Mouse (Mus musculus) lung, embryonic 14.5 days (tissue): ENCODE results near the gene Safb. TPM values are rescaled to one million over a fixed set of nuclear protein-coding genes. Genes with fewer than 3 reads are reported as not detected.
"Not testable (repeated sequence)": the region's sequence is repeated elsewhere in the genome, so short reads cannot be mapped to it uniquely, and the experiment has no call there.

ENCODE experiments used
- ATAC-seq: fragments of 200-750 bp; cut with Nextera tagmentation; 2 replicates; pipeline ENCODE4 v1.8.0; 2017; ENCODE audit warnings: mild to moderate bottlenecking, moderate TSS enrichment, moderate library complexity; ENCODE audit not compliant: insufficient read depth
- DNase-seq: peaks from one replicate; pipeline ENCODE4 v3.0.0-alpha.2; 2015
- H3K27ac ChIP-seq: fragments of 300-500 bp; sonication (generic); 2 replicates; pipeline ENCODE4 v1.5.1; 2014; ENCODE audit warnings: low read depth, mild to moderate bottlenecking, moderate library complexity
- H3K27me3 ChIP-seq: fragments of 300-500 bp; sonication (generic); 2 replicates; pipeline ENCODE4 v1.6.1; 2014; ENCODE audit warnings: low read length, control low read depth; ENCODE audit not compliant: insufficient read depth
- H3K36me3 ChIP-seq: fragments of 300-500 bp; sonication (generic); 2 replicates; pipeline ENCODE4 v1.6.1; 2014; ENCODE audit warnings: control low read depth; ENCODE audit not compliant: insufficient read depth
- H3K4me1 ChIP-seq: fragments of 300-500 bp; sonication (generic); 2 replicates; pipeline ENCODE4 v1.6.1; 2014; ENCODE audit warnings: antibody characterized with exemption, control low read depth; ENCODE audit not compliant: insufficient read depth
- H3K4me2 ChIP-seq: fragments of 300-500 bp; sonication (generic); 2 replicates; pipeline ENCODE4 v1.6.1; 2014; ENCODE audit warnings: mild to moderate bottlenecking
- H3K4me3 ChIP-seq: fragments of 300-500 bp; sonication (generic); 2 replicates; pipeline ENCODE4 v1.5.1; 2014; ENCODE audit warnings: low read depth, low read length
- H3K9ac ChIP-seq: fragments of 300-500 bp; sonication (generic); 2 replicates; pipeline ENCODE4 v1.6.1; 2014
- H3K9me3 ChIP-seq: fragments of 300-500 bp; sonication (generic); 2 replicates; pipeline ENCODE4 v1.6.1; 2016; ENCODE audit warnings: low read depth, low read length, control low read depth
- CTCF ChIP-seq: IDR thresholded peaks from 2 replicates; pipeline ENCODE4 v1.5.1; 2016; ENCODE audit warnings: antibody characterized with exemption, low read depth
- WGBS: fragments of 180-500 bp; shearing (Covaris S2); extraction: QIAGEN DNeasy Blood & Tissue Kit; methylation state at CpG from one replicate; pipeline ENCODE4 v1.1.7; 2014; 5-methylcytosine and 5-hydroxymethylcytosine counted together
- polyA plus RNA-seq: library from polyadenylated mRNA; unstranded; fragments of >200 nt; fragmentation: Nextera tagmentation; extraction: Ambion mirVana; gene quantifications from 2 replicates; pipeline ENCODE4 v1.2.1, GENCODE M21; 2014

Safb gene
- polyA plus RNA-seq, 1 experiment from 2014 or later = 87.9 TPM

DNA sequence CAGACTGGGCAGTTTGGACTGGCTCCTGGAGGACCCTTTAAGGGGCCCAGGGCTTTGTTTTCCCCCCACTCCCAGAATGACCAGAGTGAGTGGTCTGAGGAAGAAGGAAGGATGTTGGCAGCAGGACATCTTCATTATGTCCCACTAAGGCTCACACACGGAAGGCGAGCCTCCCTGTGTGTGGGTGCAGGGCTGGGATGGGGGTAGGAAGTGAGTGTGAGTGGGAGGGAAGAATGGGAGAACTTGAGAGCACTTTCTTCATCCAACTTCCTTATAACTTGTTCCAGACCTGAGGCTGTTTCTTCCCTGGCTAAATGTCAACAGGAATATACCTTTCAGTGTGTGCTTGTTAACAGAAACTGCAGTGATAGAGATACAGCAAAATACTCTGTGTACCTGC, 26.7 kb downstream of the Safb start:
- H3K9me3 ChIP-seq = no peaks in the 10 kb centered on the region
- no peak overlapping the region for H3K27ac ChIP-seq
- H3K4me1 ChIP-seq = peaks cover 17% of the 10 kb centered on the region
- no peak overlapping the region for H3K9ac ChIP-seq
- H3K27me3 ChIP-seq = no peaks in the 10 kb centered on the region
- no peak overlapping the region for H3K4me3 ChIP-seq
- no peak overlapping the region for H3K4me2 ChIP-seq
- DNase-seq (no peak), ATAC-seq (no peak)
- peaks cover 42% of the 10 kb centered on the region for H3K36me3 ChIP-seq
- 67% methylated on average over 2 of the region's 2 CpGs for WGBS
- no peak for TF ChIP-seq CTCF

DNA sequence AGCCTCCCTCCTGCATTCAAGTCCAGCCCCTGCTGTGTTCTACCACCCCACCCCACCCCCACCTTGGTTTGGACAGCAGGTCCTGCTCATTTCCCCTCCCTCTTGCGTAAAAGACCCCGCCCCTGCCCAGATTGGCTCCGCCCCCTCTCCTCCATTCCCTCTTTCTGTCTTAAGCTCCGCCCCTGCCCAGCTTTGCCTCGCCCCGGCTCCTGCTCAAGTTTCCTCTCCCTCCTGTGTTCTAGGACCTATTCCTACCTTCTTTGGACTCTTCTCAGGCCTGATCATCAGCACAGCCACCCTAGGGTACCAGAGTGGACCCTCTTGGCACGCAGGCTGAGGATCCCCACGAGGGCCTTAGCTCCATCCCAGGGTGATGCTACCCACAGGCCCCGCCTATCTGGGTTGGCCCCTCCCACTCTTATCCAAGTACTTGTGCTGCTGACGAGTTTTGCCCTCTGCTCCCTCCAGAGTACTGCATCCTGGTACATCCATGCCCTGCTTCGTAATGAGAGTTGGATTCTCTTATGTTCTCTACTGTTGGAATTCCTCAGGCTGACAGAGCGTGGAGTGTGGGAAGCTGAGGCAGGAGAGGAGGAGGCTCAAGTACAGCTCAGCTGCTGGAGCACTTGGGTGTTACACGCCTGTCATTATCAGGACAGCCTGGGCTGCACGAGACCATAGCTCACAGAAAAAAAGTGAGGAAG, 27.4 kb downstream of the Safb start:
- H3K9me3 ChIP-seq = no peaks in the 10 kb centered on the region
- no peaks in the 10 kb centered on the region for H3K27me3 ChIP-seq
- peaks cover 42% of the 10 kb centered on the region for H3K36me3 ChIP-seq
- ATAC-seq = no peak
- no peak overlapping the region for H3K27ac ChIP-seq
- H3K4me3 ChIP-seq = no peak overlapping the region
- H3K4me2 ChIP-seq = peak overlapping the region; percentile 40
- H3K9ac ChIP-seq = no peak overlapping the region
- 12% methylated on average over 14 of the region's 14 CpGs for WGBS
- TF ChIP-seq CTCF = no peak
- H3K4me1 ChIP-seq = peaks cover 17% of the 10 kb centered on the region
- peak; percentile 51 for DNase-seq

DNA sequence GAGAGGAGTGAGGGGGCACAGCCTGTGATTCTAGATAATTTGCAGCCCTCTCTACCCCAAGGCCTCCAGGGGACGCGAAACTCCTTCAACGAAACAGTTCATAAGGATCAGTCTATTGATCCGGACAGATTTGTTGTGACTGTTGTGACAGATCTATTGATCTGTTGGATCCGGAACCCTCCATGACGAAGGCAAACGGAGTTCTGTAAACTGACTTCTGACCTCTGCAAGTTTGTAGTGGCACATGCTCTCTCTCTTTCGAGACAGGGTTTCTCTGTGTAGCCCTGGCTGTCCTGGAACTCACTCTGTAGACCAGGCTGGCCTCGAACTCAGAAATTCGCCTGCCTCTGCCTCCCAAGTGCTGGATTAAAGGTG, 27.9 kb downstream of the Safb start:
- not testable (repeated sequence) for H3K4me2 ChIP-seq, H3K4me3 ChIP-seq, H3K9ac ChIP-seq, ATAC-seq, H3K27ac ChIP-seq, H3K27me3 ChIP-seq, H3K9me3 ChIP-seq, DNase-seq
- H3K4me1 ChIP-seq = peaks cover 17% of the 10 kb centered on the region
- H3K36me3 ChIP-seq = peaks cover 42% of the 10 kb centered on the region
- WGBS = 70% methylated on average over 10 of the region's 10 CpGs

DNA sequence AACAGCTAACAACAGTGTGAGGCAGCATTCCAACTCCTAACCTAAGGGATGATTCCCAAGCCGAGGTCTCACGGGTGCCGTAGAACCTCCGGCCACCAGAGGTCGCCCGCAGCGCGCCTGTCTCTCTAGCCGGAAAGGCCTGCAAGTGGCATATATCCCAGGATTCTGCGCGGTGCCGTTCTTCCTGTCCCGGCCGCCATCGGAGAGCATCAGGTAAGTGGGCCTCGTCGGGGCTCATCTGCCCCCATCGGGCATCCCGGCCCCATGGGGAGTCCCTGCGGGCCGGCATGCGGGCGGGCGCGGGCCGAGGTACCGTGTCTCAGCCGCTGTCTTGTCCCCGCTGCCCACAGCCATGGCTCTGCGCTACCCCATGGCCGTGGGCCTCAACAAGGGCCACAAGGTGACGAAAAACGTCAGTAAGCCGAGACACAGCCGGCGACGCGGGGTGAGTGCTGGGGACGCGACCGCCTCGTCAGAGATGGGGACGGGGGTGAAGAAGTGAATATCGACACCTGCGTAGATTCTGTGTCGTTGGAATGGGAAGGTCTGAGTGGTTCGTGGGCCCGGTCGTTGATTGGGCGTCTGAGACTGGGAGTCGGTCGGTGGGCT, 28.7 kb downstream of the Safb start, which contains the start of gene Rpl36:
Gene Rpl36 (plus strand): TSS at position 181 of the 609 bp plus-strand sequence.
- H3K4me2 ChIP-seq = peak within 1 kb of the TSS; percentile 98
- WGBS = under 1% methylated on average over 52 of the region's 52 CpGs
- H3K4me1 ChIP-seq = peaks cover 17% of the 10 kb centered on the region
- TF ChIP-seq CTCF = peak; percentile 95
- no peaks in the 10 kb centered on the region for H3K27me3 ChIP-seq
- DNase-seq (peak; percentile 97), ATAC-seq (peak; percentile 44)
- H3K4me3 ChIP-seq = peak within 1 kb of the TSS; percentile 78
- peak within 1 kb of the TSS; percentile 91 for H3K9ac ChIP-seq
- peak within 1 kb of the TSS; percentile 92 for H3K27ac ChIP-seq
- no peaks in the 10 kb centered on the region for H3K9me3 ChIP-seq
- peaks cover 45% of the 10 kb centered on the region for H3K36me3 ChIP-seq

DNA sequence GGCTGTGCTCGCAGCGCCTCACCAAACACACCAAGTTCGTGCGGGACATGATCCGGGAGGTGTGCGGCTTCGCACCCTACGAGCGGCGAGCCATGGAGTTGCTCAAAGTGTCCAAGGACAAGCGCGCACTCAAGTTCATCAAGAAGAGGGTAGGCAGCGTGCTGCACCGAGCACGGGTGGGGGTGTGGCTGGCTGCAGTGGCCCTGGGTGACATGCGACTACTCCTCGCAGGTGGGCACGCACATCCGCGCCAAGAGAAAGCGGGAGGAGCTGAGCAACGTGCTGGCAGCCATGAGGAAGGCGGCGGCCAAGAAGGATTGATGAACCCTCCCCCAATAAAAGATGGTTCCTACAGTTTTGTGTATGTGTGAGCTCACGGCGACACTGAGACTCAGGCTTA, 29.3 kb downstream of the Safb start:
- Histone ChIP-seq H3K27ac (peak overlapping the region; percentile 92), H3K4me1 (peaks cover 12% of the 10 kb centered on the region), H3K4me2 (peak overlapping the region; percentile 98), H3K4me3 (peak overlapping the region; percentile 78), H3K9ac (peak overlapping the region; percentile 91), H3K36me3 (peaks cover 50% of the 10 kb centered on the region)
- not testable (repeated sequence) for H3K27me3 ChIP-seq, ATAC-seq, DNase-seq, H3K9me3 ChIP-seq
- 3% methylated on average over 26 of the region's 26 CpGs for WGBS

DNA sequence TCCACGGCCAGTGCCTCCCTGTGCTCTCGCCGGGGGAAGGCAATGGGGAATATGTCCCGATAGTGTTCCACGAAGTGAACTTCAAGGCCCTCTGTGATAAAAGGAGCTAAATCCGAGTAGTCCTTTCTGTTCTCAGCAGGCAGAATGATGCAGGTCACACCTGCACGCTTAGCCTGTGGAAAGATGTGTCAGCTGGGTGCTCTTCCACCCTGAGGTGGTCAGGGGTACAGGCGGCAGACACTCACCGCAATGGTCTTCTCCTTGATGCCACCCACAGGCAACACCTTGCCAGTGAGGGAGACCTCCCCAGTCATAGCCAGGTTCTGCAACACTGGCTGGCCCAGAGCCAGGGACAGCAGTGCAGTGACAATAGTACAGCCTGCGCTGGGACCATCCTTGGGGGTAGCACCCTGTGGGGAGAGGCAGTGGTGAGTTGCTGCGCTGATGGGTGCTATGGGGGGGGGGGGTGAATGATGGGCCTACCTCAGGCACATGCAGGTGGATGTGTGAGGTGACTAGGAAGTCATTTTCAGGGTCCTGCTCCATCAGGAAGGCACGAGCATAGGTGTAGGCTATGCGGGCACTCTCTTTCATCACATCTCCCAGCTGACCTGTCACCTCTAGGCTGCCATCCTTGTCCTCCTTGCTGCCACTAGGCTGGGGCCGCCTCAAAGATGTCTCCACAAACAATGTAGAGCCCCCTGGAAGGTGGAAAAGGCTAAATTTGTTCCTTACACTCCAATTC, 29.9 kb downstream of the Safb start:
- Histone ChIP-seq H3K4me1 (peaks cover 12% of the 10 kb centered on the region), H3K9me3 (no peaks in the 10 kb centered on the region), H3K4me3 (peak overlapping the region; percentile 78), H3K27ac (no peak overlapping the region), H3K4me2 (peak overlapping the region; percentile 98), H3K9ac (peak overlapping the region; percentile 91), H3K27me3 (no peaks in the 10 kb centered on the region), H3K36me3 (peaks cover 57% of the 10 kb centered on the region)
- 19% methylated on average over 14 of the region's 14 CpGs for WGBS
- 0 out of 2 replicates have a peak, but pooled peaks have one; percentile 4 for TF ChIP-seq CTCF
- no peak for ATAC-seq
- peak; percentile 40 for DNase-seq
